Mouse (Mus musculus): Measurements from ENCODE around the gene Dnajb2.

Dnajb2 gene

GRCm38 (mm10) chr1:75236117-75237050 lies at the start of gene Dnajb2:
Gene Dnajb2 (plus strand): TSS chr1:75236406.
- in situ Hi-C loops (cut with MboI; ENCODE audit: low pct_unique_long_range_greater_than_20kb in 1 of 2, low sequenced_read_pairs in 2 of 2, unreplicated experiment in 1 of 2), result no loop called here

- in situ Hi-C loops (cut with MboI; ENCODE audit: low pct_unique_long_range_greater_than_20kb in 1 of 2, low sequenced_read_pairs in 2 of 2, unreplicated experiment in 1 of 2), result loop anchor here in 1 of 2 experiments (10.0 kb wide), 1 partner anchor 68 kb away; no protein-coding TSS in a partner anchor
Measured at GRCm38 (mm10) chr1:75187126-75187525, 49.1 kb upstream of the Dnajb2 start.

- in situ Hi-C loops (cut with MboI; ENCODE audit: low pct_unique_long_range_greater_than_20kb in 1 of 2, low sequenced_read_pairs in 2 of 2, unreplicated experiment in 1 of 2), result loop anchor here in 1 of 2 experiments (10.0 kb wide), 1 partner anchor 67 kb away; no protein-coding TSS in a partner anchor
Measured at GRCm38 (mm10) chr1:75187914-75188483, 48.2 kb upstream of the Dnajb2 start.

GRCm38 (mm10) chr1:75190577-75190976 lies 45.6 kb upstream of the Dnajb2 start:
- in situ Hi-C loops (cut with MboI; ENCODE audit: low pct_unique_long_range_greater_than_20kb in 1 of 2, low sequenced_read_pairs in 2 of 2, unreplicated experiment in 1 of 2), result no loop called here

- in situ Hi-C loops (cut with MboI; ENCODE audit: low pct_unique_long_range_greater_than_20kb in 1 of 2, low sequenced_read_pairs in 2 of 2, unreplicated experiment in 1 of 2), result no loop called here
Measured at GRCm38 (mm10) chr1:75191258-75191621, 45.0 kb upstream of the Dnajb2 start.

- in situ Hi-C loops (cut with MboI; ENCODE audit: low pct_unique_long_range_greater_than_20kb in 1 of 2, low sequenced_read_pairs in 2 of 2, unreplicated experiment in 1 of 2), result no loop called here
Measured at GRCm38 (mm10) chr1:75191622-75192402, 44.4 kb upstream of the Dnajb2 start, which contains the start of the genes Ankzf1 and Atg9a. Gene Ankzf1 (plus strand): TSS chr1:75192151. Gene Atg9a (minus strand): TSS chr1:75192196.

GRCm38 (mm10) chr1:75192452-75192851 lies 43.8 kb upstream of the Dnajb2 start:
- in situ Hi-C loops (cut with MboI; ENCODE audit: low pct_unique_long_range_greater_than_20kb in 1 of 2, low sequenced_read_pairs in 2 of 2, unreplicated experiment in 1 of 2), result no loop called here

- in situ Hi-C loops (cut with MboI; ENCODE audit: low pct_unique_long_range_greater_than_20kb in 1 of 2, low sequenced_read_pairs in 2 of 2, unreplicated experiment in 1 of 2), result no loop called here
Measured at GRCm38 (mm10) chr1:75201236-75201635, 35.0 kb upstream of the Dnajb2 start.

GRCm38 (mm10) chr1:75208967-75209678 lies 27.1 kb upstream of the Dnajb2 start:
- in situ Hi-C loops (cut with MboI; ENCODE audit: low pct_unique_long_range_greater_than_20kb in 1 of 2, low sequenced_read_pairs in 2 of 2, unreplicated experiment in 1 of 2), result no loop called here

GRCm38 (mm10) chr1:75210136-75211087 lies 25.8 kb upstream of the Dnajb2 start, which contains the start of the genes Glb1l and Stk16:
Gene Glb1l (minus strand): TSS chr1:75210813.
Gene Stk16 (plus strand): TSS chr1:75210838.
- in situ Hi-C loops (cut with MboI; ENCODE audit: low pct_unique_long_range_greater_than_20kb in 1 of 2, low sequenced_read_pairs in 2 of 2, unreplicated experiment in 1 of 2), result no loop called here

- in situ Hi-C loops (cut with MboI; ENCODE audit: low pct_unique_long_range_greater_than_20kb in 1 of 2, low sequenced_read_pairs in 2 of 2, unreplicated experiment in 1 of 2), result no loop called here
Measured at GRCm38 (mm10) chr1:75211141-75211708, 25.0 kb upstream of the Dnajb2 start.

- in situ Hi-C loops (cut with MboI; ENCODE audit: low pct_unique_long_range_greater_than_20kb in 1 of 2, low sequenced_read_pairs in 2 of 2, unreplicated experiment in 1 of 2), result no loop called here
Measured at GRCm38 (mm10) chr1:75212542-75212941, 23.7 kb upstream of the Dnajb2 start.

GRCm38 (mm10) chr1:75213096-75213495 lies 23.1 kb upstream of the Dnajb2 start:
- in situ Hi-C loops (cut with MboI; ENCODE audit: low pct_unique_long_range_greater_than_20kb in 1 of 2, low sequenced_read_pairs in 2 of 2, unreplicated experiment in 1 of 2), result no loop called here

- in situ Hi-C loops (cut with MboI; ENCODE audit: low pct_unique_long_range_greater_than_20kb in 1 of 2, low sequenced_read_pairs in 2 of 2, unreplicated experiment in 1 of 2), result no loop called here
Measured at GRCm38 (mm10) chr1:75214442-75214841, 21.8 kb upstream of the Dnajb2 start.

- in situ Hi-C loops (cut with MboI; ENCODE audit: low pct_unique_long_range_greater_than_20kb in 1 of 2, low sequenced_read_pairs in 2 of 2, unreplicated experiment in 1 of 2), result no loop called here
Measured at GRCm38 (mm10) chr1:75214886-75215285, 21.3 kb upstream of the Dnajb2 start.

- in situ Hi-C loops (cut with MboI; ENCODE audit: low pct_unique_long_range_greater_than_20kb in 1 of 2, low sequenced_read_pairs in 2 of 2, unreplicated experiment in 1 of 2), result no loop called here
Measured at GRCm38 (mm10) chr1:75215785-75216184, 20.4 kb upstream of the Dnajb2 start.
